Mouse (Mus musculus) T-helper 1 cell (primary cell): ENCODE measurements around the gene Magi1.

ENCODE experiments used
- in situ Hi-C: fragments of 300-600 bp; cut with MboI, MseI; formaldehyde crosslinking; loops from one replicate; pipeline ENCODE4 v1.15.1; 2025; ENCODE audit warnings: high pct_unique_total_duplicates

Gene Magi1

DNA sequence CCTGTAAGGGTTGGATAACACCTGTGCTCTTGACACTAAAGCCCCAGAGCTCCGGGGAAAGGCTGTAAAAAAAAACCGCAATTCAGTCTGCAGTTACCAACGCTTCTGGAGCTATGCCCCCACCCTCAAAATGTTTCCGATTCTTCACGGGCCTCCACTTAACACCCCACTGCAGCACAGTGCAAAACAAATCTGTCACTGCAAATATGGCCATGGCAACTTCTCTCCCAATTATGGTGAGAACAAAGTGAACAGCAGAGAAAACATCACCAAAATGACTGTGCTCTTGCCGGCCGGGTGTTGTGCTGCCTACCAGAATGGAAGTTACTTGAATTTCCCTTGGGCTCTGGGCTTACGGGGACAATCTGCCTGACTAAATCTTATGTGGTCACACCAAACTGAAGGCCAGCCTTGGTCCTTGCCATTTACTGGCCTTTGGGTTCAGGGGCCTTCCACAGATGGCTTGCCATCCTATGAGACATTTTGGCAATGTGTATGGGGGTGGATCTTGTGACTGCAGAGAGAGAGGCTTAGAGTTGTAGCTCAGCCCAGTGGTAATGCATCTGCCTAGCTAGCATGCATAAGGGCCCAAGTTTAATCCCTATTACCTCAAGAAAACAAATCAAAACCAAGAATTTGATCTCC, 286.8 kb downstream of the Magi1 start:
- in situ Hi-C loops = no loop called here

DNA sequence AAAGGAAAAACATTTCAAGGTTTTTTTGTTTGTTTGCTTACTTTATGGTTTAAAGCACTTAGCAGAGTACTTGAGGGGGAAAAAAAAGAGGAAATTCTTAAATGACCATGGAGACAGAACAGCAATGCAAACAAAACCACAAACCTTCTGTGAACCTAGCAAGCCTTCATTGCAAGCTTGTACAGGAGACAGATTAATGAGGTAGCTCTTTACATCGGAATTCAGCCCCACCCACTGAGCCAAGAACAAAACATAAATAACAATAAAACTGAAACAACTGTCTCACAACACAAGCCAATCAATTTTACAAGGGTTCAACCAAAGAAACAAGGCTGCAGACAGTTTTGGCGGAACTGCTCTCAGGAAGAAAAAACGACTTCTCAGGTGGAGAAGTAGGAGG, 296.2 kb downstream of the Magi1 start:
- in situ Hi-C loops = no loop called here

DNA sequence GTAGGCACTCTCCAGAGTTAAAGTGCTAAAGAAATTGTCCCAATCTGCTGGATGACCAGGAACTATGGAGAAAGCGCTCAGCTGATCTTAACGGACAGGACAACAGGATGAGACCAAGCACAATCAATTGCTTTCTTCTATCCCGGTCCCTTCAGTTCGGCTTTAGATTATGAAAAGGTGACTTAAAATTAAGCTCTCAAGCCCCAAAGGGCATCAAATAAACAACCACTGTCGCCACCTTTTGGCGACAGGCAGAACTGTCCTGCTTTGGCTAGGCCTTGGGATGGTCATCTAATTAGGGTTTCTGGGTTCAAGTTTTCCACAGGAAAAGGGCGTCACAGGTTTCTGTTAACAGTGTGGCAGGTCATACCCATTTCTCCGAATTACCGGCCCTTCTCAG, 298.6 kb downstream of the Magi1 start:
- in situ Hi-C loops = no loop called here

DNA sequence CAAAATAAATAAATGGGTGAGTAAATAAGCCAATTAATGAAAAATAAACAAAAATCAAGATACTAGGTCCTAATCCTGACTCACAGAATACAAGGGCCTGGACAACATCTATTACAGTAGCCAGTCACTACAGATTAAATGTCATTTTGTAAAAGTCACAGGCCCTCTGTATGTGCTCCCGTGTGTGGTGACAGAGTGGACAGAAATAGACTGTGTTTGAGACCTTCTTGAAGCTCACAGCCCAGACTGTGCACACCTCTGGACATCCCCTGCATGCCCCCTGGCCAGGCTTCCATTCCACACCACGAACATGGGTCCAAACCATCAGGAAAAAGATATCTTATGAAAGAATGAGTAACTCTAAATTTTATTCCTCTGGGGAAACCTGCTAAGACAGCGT, 300.2 kb downstream of the Magi1 start:
- in situ Hi-C loops = no loop called here

DNA sequence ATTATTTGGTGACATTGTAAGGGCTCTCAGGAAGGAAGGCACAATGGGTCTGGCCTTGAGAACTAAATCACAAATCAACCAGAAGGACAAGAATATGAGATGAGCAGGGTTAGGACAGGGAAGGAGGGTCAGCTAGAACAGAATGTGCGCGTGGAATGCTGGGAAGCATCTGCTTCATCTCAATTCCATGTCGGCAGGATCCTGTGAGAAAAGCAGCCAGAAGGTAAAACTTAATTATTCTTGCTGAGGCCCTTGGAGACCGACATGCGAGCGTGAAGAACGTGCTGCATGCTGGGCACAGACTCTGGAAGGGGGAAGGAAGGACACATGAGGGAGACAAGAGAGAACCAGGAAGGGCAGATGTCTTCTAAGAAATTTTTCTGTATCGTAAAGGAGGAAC, 302.5 kb downstream of the Magi1 start:
- in situ Hi-C loops = no loop called here

DNA sequence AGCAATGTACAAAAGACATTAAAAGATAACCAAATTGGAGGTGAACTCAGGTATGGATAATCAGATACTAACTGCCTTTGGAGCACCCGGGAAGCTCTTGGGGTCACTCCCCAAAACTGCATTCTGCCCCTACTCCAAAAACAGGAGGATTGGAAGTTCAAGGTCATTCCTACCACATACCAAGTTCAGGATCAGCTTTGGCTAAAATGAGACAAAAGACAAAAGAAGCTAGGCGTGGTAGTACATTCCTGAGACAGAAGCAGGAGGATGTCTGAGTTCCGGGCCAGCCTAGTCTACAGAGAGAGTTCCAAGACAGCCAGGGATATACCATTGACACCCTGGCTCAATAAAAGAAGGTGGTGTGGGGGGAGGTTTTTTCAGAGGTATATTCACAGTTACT, 304.5 kb downstream of the Magi1 start:
- in situ Hi-C loops = no loop called here

DNA sequence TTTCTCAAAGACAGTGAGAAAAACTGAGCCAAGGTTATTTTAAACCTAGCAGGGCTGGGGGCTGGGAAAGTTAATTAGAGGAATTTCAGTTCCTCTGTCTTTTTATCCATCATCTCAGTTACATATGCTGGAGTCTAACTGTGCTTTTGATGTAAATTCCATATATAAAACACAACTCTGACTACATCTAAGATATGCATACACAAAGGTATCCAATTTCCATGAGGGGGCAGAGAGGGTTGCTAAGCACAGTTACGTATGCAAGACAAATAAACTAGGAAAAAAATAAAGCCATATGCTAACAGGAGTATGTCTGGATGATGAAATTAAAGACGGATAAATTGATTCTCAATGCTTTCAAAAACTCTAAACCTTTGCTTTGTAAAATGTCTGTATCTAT, 315.0 kb downstream of the Magi1 start:
- in situ Hi-C loops = no loop called here

DNA sequence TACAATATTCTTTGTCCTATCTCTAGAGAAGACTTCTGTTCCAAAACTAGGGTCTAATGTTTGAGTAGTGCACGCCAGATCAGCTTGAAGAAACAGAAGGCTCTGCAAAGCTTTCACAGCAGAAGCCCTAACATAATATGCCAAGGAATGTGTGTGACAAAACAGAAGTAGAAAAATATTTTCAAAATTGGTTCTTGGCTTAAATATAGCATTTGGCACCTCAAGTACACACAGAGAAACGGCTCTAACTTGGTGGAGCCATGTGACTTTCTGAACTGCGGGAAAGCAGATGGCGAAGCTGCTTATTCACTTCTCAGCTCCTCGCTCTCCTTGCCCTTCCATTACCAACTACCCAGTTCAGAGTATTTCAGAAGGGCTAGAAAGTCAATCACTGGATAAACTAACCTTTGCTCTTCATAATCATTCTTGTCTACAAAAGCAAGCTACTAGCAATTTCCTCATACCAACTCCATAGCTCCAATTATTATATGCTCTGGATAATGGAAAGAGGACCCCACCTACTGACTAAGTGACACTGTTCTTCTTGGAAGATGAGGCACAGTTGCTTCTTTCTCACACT, 320.9 kb downstream of the Magi1 start:
- in situ Hi-C loops = no loop called here

DNA sequence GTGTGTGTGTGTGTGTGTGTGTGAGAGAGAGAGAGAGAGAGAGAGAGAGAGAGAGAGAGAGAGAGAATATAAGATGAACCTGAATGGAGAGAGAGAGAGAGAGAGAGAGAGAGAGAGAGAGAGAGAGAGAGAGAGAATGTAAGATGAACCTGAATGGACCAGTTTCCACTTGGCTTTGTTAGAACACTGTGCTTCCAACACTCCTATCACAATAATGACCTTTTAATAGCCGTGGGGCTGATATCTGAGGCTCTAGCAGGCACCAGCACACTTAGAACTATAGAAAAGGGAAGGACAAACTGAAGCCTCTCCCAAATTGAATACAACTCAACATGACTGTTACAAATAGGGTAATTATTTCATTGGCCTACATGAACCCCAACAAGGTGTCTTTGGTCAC, 321.9 kb downstream of the Magi1 start:
- in situ Hi-C loops = no loop called here

DNA sequence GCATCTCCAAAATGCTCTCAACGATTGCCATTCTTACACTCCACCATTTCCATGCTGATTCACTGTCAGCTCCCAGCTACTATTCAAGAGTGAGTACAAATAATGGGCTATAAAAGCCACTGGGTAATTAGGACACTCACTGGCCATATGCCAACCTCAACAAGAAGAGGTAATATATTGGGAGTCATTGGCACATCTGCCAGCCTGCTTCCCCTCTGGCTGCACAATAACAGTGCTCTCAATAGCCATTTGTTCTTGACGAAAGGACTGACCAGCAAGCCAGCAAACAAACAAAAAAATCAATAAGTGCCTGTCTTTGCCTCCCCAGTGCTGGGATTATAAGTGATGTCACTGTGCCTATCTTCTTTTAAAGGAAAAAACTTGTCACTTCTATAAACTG, 326.5 kb downstream of the Magi1 start:
- in situ Hi-C loops = no loop called here

DNA sequence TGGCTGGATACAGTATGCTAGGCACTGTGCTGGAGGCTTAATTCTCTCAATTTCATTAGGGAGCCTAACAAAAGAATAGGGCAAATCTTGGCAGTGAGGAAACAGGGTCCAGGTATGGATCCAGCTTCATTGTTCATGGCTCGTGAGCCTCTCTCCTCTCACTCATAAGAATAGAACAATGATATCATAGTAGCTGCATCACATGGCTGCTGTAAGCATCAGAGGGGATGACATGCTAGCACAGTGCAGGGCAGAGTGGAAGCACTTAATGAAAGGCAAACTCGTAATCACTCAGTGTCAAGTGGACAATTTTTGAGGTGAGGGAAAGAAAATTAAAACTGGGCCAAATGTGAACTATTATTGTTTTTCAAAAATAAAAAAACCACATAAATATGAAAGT, 337.1 kb downstream of the Magi1 start:
- in situ Hi-C loops = loop anchor here (25.0 kb wide), 1 partner anchor 1041 kb away; no protein-coding TSS in a partner anchor

DNA sequence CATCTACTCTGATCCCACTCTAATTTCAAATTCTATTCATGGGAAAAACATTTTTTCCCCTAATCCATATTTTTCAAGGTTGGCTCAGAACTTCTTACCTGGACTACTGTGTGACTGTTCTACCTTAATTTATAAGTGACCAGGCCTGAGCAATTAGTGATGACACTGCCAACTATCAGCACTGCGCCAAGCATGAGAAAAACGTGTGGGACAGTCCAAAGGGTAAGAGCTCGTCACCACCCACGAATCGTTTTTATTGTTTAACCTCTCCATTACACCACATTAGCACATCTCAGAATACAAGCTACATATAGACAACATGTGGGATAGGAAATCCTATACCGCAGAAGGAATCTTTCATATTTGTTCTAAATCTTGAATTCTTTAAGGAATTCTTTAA, 347.4 kb downstream of the Magi1 start:
- in situ Hi-C loops = loop anchor here (25.0 kb wide), 1 partner anchor 1051 kb away; no protein-coding TSS in a partner anchor

DNA sequence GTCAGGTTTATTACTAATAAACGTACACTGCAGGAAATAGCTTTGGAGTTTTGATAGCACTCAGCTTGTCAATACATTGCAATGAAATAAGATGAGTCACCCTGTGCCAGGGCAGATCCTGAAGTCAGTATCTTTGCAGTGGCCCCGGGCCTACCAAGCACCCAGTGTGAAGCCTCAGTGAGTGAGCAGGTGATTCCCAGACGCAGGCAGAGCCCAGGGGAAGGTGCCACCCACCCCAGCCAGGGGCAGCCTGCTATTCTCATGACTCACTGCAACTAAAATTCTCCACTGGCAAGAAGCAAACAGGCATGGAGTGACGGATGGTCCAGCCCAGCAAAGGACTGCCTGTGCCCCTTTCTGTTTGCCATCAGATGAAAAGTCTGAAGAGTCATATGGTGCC, 347.9 kb downstream of the Magi1 start:
- in situ Hi-C loops = loop anchor here (25.0 kb wide), 1 partner anchor 1052 kb away; no protein-coding TSS in a partner anchor

DNA sequence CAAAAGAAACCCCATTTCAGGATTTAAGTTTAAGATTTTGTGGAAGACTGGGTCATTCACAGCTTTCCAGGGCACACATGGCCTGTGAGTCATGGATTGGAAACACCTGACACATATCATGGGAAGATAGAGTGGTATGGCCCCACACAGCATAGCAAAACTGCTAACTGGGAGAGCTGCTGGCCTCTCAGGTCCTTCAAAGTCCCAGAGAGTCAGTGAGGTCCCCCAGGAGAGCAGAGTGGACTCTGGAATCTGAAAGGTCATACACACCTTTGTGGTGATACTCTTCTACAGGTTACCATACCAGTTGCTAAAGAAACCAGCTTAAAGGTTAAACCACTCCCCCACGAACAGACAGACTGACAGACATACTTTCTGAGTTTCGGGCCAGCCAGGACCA, 349.0 kb downstream of the Magi1 start:
- in situ Hi-C loops = loop anchor here (25.0 kb wide), 1 partner anchor 1053 kb away; no protein-coding TSS in a partner anchor

DNA sequence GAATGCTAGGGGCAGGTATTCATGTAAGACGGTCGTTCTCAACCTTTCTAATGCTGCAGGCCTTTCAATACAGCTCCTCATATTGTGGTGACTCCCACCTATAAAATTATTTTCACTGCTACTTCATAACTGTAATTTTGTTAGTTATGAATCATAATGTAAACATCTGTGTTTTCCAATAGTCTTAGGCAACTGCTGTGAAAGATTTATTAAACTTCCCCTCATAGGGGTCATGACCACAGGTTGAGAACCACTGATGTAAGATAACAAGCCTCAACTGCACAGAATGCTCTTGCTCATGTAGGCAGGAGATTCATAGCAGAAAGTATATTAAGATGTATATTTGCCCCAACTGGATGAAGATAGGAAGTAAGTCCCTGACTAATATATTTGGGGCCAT, 359.1 kb downstream of the Magi1 start:
- in situ Hi-C loops = no loop called here

DNA sequence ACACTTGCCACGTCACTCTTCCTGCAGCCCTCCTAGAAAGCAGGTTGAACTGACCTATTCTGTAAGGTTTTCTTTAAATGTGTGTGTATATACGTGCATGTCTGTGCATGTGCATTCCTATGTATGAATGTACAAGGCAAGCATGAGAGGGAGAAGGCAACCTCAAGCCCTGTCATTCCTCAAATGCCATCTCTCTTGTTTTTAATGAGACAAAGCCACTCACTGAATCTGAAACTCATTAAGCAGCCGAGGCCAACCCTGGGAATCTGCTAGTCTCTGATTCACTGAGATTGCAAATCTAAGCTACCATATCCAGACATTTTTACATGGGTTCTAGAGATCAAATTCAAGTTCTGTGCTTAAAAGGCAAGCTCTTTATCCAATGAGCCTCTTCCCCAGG, 359.7 kb downstream of the Magi1 start:
- in situ Hi-C loops = no loop called here

DNA sequence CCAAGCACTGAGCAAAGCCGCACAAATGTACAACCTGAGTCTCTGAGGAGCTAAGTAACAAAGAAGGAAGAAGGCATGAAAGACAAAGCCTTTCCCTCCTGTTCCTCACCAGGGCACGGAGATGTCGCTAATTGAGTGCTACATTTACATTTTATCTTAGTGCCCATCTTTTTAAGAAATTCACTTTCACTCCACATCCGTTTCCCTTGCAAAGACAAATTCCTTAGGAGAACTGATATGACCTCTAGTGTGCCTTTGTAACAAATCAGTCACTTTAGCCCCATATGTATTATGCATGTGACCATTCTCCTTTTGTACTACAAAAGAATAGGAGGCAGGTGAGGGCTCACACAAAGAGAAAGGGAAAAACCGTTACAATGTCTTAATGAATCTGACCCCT, 360.4 kb downstream of the Magi1 start:
- in situ Hi-C loops = no loop called here

DNA sequence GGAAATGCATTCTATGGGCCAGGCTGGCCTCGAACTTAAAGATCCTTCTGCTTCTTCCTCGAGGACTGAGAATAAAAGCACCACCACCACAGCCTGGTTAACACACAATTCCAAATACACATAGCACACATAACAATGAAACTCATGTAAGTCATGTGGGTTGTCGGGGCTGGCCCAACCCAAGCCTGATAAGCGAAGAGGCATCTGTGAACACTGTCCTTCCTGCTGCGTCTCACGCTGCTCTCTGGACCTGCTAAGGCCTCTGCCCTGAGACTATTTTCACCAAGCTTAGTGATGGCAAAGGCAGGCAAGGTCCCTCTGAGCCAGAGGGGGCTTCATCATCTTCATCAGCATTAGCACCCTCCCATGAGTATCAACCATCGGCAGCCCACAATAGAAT, 360.8 kb downstream of the Magi1 start:
- in situ Hi-C loops = no loop called here

DNA sequence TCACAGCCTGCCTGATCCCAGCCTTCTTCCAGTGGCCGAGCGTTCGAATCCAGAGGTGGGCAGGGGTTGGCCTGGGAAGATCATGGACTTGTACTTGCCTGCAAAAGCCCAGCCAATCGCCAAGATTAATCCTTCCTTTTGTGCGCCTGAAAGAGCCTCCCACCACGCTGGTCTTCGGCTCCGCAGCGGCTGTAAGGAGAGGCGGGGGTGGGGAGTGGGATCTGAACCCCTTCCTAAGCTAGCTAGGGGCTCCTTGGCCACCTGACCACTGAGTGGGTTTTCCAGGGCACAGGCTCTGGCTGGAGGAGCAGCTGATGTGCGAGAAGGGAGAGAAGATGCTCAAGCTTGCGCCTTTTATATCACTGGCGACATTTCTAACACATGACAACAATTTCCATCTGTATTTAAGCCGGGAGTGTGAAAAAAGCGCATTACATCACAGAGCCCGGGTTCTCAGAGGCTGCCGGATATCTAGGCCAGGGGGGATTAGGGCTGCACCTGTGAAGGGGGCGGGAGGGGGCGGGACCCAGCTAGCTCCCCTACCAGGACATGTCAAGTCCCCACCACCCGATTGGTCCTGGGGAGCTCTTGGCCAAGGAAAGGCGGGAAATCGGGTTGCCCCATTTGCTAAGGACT, 370.4 kb downstream of the Magi1 start:
- in situ Hi-C loops = no loop called here

DNA sequence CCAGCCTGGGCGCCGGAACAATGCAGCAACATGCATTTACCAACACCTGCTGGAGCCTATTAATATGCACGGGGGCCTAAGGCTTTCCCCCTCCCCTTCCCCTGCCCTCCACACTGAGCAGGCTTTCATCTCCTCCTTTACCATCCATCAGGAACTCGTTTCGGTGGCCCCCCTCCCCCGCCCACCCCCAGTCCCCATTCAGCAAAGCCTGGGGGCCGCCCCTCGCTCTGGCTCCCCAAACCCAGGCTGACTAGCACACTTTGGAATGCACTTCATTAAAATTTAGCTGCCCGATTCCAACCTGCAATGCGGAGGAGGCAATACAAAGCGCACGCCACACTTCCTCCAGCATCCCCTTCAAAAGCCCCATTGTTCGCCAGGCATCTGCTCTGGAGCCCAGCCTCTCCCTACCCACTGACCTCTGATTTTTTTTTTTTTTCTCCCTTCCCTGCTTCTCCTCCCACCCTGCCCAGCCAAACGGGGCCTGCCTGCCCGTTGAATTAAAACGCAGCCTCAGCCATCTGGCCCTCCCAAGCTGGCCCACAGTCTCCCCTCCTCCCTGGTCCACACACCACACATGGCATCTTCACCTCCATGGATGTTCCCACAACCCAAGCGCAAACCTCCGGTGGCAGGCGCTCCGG, 371.0 kb downstream of the Magi1 start:
- in situ Hi-C loops = no loop called here

DNA sequence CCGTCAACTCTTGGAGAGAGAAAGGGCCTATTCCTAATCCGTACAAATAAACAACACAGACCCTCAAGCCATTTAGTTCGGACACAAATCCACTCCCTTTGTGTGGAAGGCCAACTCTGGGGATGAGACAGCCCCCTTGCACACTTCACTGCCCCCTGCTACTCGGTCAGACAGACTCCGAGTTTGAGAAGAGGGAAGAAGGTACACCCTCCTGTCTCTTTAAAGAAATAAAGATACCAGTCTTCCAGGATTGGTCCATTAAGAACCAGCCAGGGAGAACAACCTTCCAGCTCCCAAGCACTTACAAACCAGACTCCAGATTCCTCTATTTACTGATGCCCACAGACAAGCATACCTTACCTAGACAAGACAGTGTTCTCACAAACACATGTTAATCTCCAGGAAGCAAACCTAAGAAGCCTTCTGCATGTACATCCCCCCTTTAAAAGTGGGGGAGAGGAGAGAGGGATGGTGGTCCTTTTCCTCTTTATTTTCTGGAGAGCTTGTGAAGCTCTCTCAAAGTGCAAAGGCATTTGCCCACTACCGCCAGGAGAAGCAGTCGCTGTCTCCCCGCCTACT, 371.6 kb downstream of the Magi1 start:
- in situ Hi-C loops = no loop called here

DNA sequence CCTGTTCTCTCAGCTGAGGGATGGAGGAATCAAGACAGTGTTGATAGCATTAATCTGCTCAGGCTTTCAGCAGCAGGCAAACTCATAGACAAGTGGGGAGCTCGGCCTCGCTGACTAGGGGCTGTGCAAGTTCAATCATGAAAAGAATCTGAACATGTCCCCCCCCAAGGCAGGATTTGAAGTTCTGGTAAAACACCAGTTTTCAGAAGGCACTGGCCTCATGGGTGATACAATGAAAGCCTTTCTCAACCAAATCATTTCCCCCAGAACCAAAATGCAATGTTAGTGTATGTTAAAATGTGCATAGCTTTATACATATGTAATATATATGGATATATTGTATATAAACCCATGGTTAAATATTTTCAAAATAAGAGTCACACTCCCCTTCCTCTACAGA, 372.3 kb downstream of the Magi1 start:
- in situ Hi-C loops = no loop called here
